Mouse (Mus musculus) spleen, adult 18-20 months (tissue): ENCODE results near the gene Rhox2c.
"Not testable (repeated sequence)": the region's sequence is repeated elsewhere in the genome, so short reads cannot be mapped to it uniquely, and the experiment has no call there.

Source experiments
- DNase-seq, 2 experiments: peaks; one replicate each; pipeline ENCODE4 v3.0.0; 2022; ENCODE audit warnings: mixed read lengths in 2 of 2

Gene Rhox2c

DNA sequence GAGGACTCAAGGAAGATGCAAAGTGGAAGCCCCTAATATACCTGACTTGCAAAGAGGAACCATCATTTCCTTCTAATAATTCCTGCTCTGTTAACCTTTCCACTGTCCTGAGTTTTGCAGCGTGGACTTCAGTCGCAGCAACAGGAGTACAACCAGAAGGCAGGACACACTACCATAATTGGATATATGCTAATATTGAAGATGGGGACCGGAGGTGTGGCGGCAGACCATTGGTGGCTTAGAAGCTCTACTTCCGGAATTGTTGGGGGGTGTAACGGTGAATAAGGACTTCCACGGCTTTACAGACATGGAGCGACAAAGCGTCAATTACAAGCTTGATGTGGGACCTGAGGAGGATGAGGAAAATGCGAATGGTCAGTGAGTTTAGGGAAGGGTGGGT lies at the start of gene Rhox2c:
Gene Rhox2c (plus strand): TSS at position 301 of the 400 bp plus-strand sequence.
- not testable (repeated sequence) for DNase-seq

GRCm38 (mm10) chrX:37411767-37412166 lies 41.7 kb upstream of the Rhox2c start, which contains the start of gene Rhox2b:
Gene Rhox2b (plus strand): TSS chrX:37412067.
- not testable (repeated sequence) for DNase-seq

DNA sequence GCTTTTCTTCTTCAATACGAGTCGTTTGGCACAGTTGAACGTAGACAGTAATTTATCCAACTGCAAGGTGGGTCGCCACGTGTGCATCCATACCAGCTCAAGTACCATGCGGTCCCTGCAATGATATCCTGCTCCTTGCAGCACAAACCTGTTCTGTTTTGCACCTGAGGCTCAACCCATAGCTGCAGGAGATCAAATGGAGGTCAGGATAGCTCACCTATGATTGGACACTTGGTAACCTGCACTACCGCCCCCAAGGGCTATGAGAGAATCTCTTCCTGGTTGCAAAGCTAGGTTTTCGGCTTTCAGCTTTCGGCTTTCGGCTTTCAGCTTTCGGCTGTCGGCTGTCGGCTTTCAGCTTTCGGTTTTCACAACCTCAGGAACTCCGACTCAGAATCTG lies 21.3 kb upstream of the Rhox2c start, which contains the start of gene Rhox4b:
Gene Rhox4b (plus strand): TSS at position 301 of the 400 bp plus-strand sequence.
- DNase-seq, result not testable (repeated sequence)

DNA sequence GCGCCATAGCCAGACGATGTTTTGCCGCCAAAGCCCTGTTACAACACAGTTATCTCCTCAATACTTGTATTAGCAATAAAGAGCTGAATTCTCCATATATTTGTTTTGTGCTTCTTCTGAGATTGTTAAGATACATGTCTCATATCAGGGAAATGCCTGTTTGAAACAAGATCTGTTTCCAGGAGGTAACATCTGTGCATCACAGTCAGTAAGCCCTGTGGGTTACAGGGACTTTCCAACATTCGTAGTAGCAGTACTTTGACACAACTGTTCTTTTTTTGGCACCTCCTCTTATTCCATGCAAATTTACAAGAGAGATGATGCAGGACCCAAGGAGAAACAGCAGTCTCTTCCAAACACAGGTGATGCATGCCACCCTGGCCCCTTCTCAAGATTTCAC lies 4.8 kb downstream of the Rhox2c start, which contains the start of gene Rhox3c:
Gene Rhox3c (plus strand): TSS at position 301 of the 400 bp plus-strand sequence.
- DNase-seq, result not testable (repeated sequence)

- DNase-seq, result not testable (repeated sequence)
Observed at GRCm38 (mm10) chrX:37480037-37480436, 26.6 kb downstream of the Rhox2c start, which contains the start of gene Rhox4c. Gene Rhox4c (plus strand): TSS chrX:37480337.

DNA sequence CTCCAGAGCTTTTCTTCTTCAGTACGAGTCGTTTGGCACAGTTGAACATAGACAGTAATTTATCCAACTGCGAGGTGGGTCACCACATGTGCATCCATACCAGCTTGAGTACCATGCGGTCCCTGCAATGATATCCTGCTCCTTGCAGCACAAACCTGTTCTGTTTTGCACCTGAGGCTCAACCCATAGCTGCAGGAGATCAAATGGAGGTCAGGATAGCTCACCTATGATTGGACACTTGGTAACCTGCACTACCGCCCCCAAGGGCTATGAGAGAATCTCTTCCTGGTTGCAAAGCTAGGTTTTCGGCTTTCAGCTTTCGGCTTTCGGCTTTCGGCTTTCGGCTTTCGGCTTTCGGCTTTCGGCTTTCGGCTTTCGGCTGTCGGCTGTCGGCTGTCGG lies 60.6 kb downstream of the Rhox2c start, which contains the start of gene Rhox4d:
Gene Rhox4d (plus strand): TSS at position 301 of the 400 bp plus-strand sequence.
- DNase-seq, result not testable (repeated sequence)
